Mouse (Mus musculus): ENCODE measurements around the gene Cyb5r3.

- TF ChIP-seq POLR2A (IDR thresholded peaks at IDR 0.05; ENCODE audit: borderline replicate concordance, extremely low read depth, insufficient read depth, insufficient read length, poor library complexity, severe bottlenecking) (0 out of 2 replicates have a peak, but pooled peaks have one; percentile 76), CTCF (IDR thresholded peaks at IDR 0.05; ENCODE audit: borderline replicate concordance, extremely low read depth, insufficient read depth, insufficient read length) (peak; percentile 41; the same call in 1 of the 2 replicates)
These were observed 495 bp downstream of the Cyb5r3 start for GRCm38 (mm10) chr15:83171712-83172481.

Measured in brain, embryonic 14.5 days (tissue).